Mouse (Mus musculus): ENCODE measurements around the gene Gm43951.
"Not testable (repeated sequence)": the region's sequence is repeated elsewhere in the genome, so short reads cannot be mapped to it uniquely, and the experiment has no call there.

Gm43951 gene

DNA sequence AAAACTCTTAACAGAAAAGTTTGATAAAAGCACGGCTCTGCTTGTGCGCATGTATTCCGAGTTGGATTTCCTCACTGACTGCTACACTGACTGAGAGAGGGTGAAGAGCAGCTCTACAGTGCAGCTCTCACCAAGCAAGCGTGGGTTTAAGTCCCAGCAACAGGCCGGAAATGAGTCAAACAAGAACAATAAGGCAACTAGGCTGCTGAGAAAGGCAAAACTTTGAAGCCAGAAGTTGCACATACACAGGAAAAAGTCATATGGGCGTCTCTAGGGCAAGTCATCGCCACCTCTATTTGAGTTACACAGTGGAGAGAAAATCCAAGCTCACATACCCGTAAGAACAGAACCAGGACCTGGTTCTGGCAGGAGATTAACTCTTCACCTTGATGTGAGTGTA lies 10.1 kb downstream of the Gm43951 start:
- DNase-seq = no peak

DNA sequence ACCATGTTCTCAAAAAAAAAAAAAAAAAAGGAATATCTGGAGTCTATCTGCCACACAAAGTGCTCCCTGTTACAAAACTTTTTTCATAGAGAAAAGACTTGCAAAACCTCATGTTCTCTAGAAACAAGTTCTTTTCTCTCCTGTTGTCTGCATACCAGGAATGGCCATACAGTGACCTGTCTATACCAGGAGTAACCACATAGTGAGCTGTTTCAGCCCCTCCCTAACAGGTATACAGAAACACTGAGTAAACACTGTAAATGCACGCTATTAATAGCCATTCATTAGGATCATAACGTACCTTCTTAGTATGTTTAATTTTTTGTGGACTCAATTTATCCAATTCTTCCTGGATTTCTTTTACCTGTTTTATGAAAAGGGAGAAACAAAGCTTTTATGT lies 12.4 kb downstream of the Gm43951 start:
- no peak for DNase-seq

GRCm38 (mm10) chr11:72190857-72191256 lies 15.8 kb downstream of the Gm43951 start:
- no peak for DNase-seq

GRCm38 (mm10) chr11:72184252-72184651 lies 22.4 kb downstream of the Gm43951 start:
- DNase-seq = no peak

GRCm38 (mm10) chr11:72181136-72181535 lies 25.5 kb downstream of the Gm43951 start:
- DNase-seq = no peak

GRCm38 (mm10) chr11:72180556-72180955 lies 26.1 kb downstream of the Gm43951 start:
- DNase-seq = no peak

GRCm38 (mm10) chr11:72176553-72176952 lies 30.1 kb downstream of the Gm43951 start:
- no peak for DNase-seq

DNA sequence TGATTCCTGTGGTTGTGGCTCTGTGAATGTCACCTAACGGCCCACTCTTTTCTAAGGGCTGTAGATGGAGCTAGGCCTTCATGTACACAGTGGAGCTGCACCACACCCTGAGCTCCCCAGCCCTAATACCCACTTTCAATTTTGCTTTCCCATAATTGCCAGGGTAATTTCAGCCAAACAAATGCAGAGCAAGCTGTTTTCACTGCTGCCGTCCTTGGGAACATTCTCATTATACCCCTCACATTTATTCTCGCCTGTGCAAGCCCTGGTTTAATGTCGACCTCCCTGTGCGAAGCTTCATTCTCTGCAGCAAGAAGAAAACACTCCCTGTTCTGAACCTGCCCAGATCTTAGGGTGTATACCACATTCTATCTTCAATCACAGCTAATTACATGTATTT lies 30.7 kb downstream of the Gm43951 start:
- no peak for DNase-seq

DNA sequence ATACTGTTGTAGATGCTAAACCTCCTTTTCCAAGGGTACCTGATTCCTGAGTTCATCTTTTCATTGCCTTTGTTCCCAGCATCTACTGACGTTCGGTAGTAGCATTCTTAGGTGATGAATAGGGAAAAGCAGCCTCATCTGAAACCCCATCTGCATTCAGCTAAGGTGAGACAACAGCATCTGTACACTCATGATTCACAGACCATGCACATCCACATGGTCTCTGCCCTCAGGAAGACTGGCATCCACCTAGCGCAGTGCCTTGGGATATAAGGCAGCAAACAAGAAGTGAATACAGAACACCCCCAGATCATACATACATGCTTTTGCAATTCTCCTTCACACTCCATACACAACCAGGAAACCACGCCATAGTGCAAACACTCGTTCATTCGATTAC lies 31.9 kb downstream of the Gm43951 start:
- DNase-seq = no peak

DNA sequence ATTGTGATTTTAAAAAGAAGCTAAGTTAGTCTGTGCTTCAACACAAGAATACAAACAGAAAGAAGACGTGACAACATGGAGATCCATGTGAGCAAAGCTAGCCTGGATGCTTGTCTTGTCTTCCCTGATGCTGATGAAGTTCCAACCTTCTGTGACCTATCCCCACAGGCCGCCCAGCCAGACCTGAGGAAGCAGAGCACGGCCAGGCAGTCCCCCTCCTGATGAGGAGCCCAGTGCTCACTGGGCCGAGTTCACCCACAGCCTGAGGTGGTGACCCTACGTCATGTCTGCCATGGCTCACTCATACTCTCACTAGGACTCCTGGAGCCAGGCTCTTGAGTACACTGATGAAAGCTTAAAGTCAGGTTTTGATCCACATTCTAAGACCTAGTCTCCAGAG lies 33.1 kb downstream of the Gm43951 start:
- no peak for DNase-seq

- DNase-seq = not testable (repeated sequence)
Measured at GRCm38 (mm10) chr11:72171906-72172305, 34.7 kb downstream of the Gm43951 start.

DNA sequence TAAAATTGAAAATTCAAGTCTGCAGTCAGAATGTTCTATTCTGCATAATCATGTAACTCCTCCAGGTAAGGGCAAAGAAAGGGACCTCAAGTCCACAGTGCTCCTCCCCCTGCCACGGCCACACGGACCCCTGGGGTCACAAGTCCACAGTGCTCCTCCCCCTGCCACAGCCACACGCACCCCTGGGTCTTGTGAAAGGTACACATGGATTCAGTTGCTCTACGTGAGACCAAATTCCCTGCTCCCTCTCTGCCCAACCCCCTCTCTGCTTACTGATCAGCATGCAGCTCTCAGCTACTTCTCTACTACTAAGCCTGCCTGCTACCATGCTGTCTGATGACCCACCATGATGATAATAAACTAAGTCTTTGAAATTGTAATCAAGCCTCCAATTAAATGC lies 36.8 kb downstream of the Gm43951 start:
- no peak for DNase-seq

- no peak for DNase-seq
Measured at GRCm38 (mm10) chr11:72163198-72163597, 43.4 kb downstream of the Gm43951 start.

DNA sequence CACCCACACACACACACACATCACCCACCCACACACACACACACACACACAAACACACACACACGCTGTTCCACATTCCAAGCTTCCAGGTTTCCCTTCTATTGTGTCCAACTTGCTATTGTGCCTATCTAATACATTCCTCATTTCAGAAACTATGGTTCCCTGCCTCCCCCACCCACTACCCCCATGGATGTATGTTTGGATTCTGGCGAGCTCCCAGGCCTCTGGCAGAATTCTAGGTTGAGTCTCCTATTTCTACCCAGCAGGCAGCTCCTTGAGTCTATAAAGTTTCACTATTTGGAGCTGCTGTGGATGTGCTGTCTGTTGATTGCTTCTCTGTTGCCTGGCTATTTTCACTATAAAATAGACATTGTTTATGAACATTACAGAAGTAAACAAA lies 50.0 kb downstream of the Gm43951 start:
- no peak for DNase-seq

DNA sequence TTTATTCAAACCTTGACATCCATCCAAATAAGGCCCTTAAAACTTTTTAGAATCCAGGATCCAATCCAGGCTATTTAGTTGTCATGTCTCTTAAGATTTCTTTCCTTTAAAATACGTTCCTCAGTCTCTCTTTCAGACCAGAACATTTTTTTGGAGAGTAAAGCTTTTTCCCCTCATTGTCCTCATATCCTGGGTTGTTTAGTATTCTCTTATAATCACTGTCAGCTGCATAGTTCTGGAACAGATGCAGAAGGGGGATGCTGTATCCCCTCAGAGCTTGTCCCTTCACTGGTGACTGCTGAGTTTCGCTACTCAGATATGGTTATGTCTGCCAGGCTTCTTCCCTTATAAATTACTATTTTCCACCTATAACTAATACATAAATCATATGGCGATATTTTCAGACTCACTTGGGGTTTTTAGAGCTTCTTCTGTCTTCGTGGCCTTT lies 50.6 kb downstream of the Gm43951 start:
- no peak for DNase-seq

- DNase-seq = no peak
Measured at GRCm38 (mm10) chr11:72155186-72155980, 51.3 kb downstream of the Gm43951 start.

All from thymus, postnatal 4 days (tissue).